Mouse (Mus musculus): ENCODE measurements around the gene Zfp62. TPM values are rescaled to one million over a fixed set of nuclear protein-coding genes. Genes with fewer than 3 reads are reported as not detected.

The Zfp62 gene
- polyA plus RNA-seq, 1 experiment from 2014 or later, result 41.7 TPM

DNA sequence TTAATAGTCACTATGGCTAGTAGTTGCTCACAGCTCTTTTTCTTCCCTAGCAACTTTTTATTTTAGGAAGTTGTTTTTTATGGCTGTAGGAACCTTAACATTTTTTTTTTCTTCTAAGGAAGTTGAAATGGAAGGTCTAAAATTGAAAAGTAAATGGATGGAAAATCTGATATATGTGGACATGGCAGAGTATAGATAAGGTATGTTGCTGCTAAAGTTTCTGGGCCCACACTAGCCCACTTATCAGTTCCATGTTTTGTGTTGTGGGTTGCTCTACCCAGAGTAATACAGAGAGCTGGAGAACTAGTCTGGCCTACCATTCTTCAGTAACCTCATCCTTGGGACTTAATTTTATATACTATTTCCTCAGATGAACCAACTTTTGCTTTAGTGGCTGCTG, 9.5 kb downstream of the Zfp62 start:
- no peaks in the 10 kb centered on the region for H3K27me3 ChIP-seq
- H3K9ac ChIP-seq, result no peak overlapping the region
- H3K27ac ChIP-seq, result no peak overlapping the region
- no peak for ATAC-seq (ENCODE audit: insufficient number of reproducible peaks, insufficient read depth, low FRiP score, low TSS enrichment, low read depth)
- H3K4me3 ChIP-seq, result no peak overlapping the region
- no peak overlapping the region for H3K4me2 ChIP-seq
- H3K36me3 ChIP-seq, result peaks cover 45% of the 10 kb centered on the region
- H3K9me3 ChIP-seq, result no peaks in the 10 kb centered on the region
- no peaks in the 10 kb centered on the region; the same call in 1 of the 2 replicates for H3K4me1 ChIP-seq

DNA sequence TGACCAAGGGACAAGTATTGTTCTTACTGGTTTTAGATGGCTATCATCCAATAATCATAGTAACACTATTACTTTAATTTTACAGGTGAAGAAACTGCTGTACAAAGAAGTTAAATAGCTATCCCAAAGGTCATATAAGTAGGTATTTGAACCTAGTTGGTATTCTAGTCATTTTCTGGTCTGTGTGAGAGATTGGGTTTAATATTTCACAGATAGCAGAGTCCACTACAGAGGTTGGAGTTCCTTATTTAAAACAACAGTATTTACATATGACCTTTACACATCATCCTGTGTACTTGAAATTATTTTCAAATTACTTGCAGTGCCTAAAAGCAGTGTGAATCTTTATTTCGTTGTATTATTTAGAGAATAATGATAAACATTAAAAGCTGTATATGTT, 10.4 kb downstream of the Zfp62 start:
- Histone ChIP-seq H3K36me3 (peaks cover 44% of the 10 kb centered on the region), H3K4me2 (no peak overlapping the region), H3K4me1 (no peaks in the 10 kb centered on the region; the same call in 1 of the 2 replicates), H3K27me3 (no peaks in the 10 kb centered on the region), H3K27ac (no peak overlapping the region), H3K9ac (no peak overlapping the region), H3K4me3 (no peak overlapping the region), H3K9me3 (no peaks in the 10 kb centered on the region)
- ATAC-seq (ENCODE audit: insufficient number of reproducible peaks, insufficient read depth, low FRiP score, low TSS enrichment, low read depth), result no peak
- WGBS, result 94% methylated on average over 1 of the region's 1 CpGs

DNA sequence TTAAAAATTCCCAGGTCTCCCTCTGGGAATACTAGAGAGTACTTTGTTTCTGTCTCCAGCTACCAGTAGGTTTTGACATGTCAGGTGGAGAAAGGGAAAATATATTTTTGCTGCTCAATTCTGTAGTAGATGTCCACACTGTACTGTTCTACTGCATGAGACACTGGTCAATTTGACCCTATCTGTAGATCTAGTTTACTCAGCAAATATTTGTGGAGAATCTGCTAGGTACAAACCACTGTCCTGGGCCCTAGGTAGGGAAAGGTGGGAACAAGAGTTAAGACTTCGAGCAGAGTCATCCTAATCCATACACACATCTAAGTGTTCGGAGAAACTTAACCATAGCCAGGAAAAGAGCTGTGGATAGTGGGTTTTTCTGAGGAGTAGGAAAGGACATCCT, 16.2 kb downstream of the Zfp62 start:
- Histone ChIP-seq H3K4me3 (no peak overlapping the region), H3K4me2 (no peak overlapping the region), H3K4me1 (no peaks in the 10 kb centered on the region), H3K9me3 (no peaks in the 10 kb centered on the region), H3K27me3 (no peaks in the 10 kb centered on the region), H3K36me3 (peaks cover 40% of the 10 kb centered on the region), H3K27ac (no peak overlapping the region), H3K9ac (no peak overlapping the region)
- no peak for ATAC-seq (ENCODE audit: insufficient number of reproducible peaks, insufficient read depth, low FRiP score, low TSS enrichment, low read depth)
- WGBS, result 97% methylated on average over 2 of the region's 2 CpGs

- Histone ChIP-seq H3K27ac (no peak overlapping the region), H3K27me3 (no peaks in the 10 kb centered on the region), H3K4me1 (no peaks in the 10 kb centered on the region), H3K36me3 (peaks cover 3% of the 10 kb centered on the region; the same call in 1 of the 2 replicates), H3K4me2 (no peak overlapping the region), H3K9ac (no peak overlapping the region), H3K9me3 (no peaks in the 10 kb centered on the region), H3K4me3 (no peak overlapping the region)
- ATAC-seq (ENCODE audit: insufficient number of reproducible peaks, insufficient read depth, low FRiP score, low TSS enrichment, low read depth), result no peak
- WGBS, result 59% methylated on average over 1 of the region's 1 CpGs
These were observed 21.4 kb downstream of the Zfp62 start for GRCm38 (mm10) chr11:49224455-49224854.

GRCm38 (mm10) chr11:49232781-49233180, 29.7 kb downstream of the Zfp62 start:
- no peak overlapping the region for H3K4me3 ChIP-seq
- H3K27ac ChIP-seq, result peak overlapping the region; percentile 58
- no peaks in the 10 kb centered on the region for H3K27me3 ChIP-seq
- H3K4me2 ChIP-seq, result no peak overlapping the region
- H3K9me3 ChIP-seq, result no peaks in the 10 kb centered on the region
- H3K36me3 ChIP-seq, result no peaks in the 10 kb centered on the region
- no peak overlapping the region for H3K9ac ChIP-seq
- ATAC-seq (ENCODE audit: insufficient number of reproducible peaks, insufficient read depth, low FRiP score, low TSS enrichment, low read depth), result no peak
- 42% methylated on average over 3 of the region's 3 CpGs for WGBS
- H3K4me1 ChIP-seq, result peaks cover 5% of the 10 kb centered on the region

DNA sequence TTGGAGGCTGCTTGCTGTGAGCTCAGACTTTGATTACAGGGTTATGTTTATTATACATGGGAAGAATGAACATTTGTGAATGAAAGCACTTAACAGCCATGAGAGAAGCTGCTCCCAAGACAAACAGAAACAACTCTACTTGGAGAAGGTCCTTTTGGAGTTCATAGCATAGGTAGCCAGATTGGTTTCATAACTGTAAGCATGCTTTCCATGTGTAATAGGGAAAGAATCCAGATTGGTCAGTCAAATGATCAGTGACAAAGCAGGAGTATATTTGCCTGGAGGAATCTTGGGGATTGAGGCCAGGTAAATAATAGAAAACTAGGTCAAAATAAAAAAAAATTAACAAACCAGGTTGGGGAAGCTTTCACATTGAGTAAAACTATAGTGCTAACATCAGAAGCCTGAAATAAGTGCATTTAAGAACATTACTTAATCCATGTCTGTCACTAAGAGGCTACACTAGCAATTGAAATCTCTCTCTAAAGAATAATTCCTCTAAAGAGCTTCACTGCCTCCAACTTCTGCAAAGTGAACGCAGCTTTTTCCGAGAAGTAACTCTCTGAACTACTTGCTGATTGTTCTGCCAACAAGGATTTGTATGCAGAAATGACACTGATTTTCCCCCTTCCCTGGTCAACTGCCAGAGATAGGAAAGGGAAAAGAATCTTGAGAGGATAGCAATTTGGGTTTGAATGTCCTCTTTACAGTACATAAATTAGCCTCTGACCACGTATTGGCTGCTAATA, 32.5 kb downstream of the Zfp62 start:
- H3K9me3 ChIP-seq, result no peaks in the 10 kb centered on the region
- H3K4me3 ChIP-seq, result no peak overlapping the region
- no peaks in the 10 kb centered on the region for H3K27me3 ChIP-seq
- no peak for ATAC-seq (ENCODE audit: insufficient number of reproducible peaks, insufficient read depth, low FRiP score, low TSS enrichment, low read depth)
- WGBS, result 65% methylated on average over 3 of the region's 3 CpGs
- H3K27ac ChIP-seq, result no peak overlapping the region
- no peaks in the 10 kb centered on the region for H3K36me3 ChIP-seq
- H3K4me2 ChIP-seq, result no peak overlapping the region
- peaks cover 5% of the 10 kb centered on the region for H3K4me1 ChIP-seq
- H3K9ac ChIP-seq, result no peak overlapping the region

DNA sequence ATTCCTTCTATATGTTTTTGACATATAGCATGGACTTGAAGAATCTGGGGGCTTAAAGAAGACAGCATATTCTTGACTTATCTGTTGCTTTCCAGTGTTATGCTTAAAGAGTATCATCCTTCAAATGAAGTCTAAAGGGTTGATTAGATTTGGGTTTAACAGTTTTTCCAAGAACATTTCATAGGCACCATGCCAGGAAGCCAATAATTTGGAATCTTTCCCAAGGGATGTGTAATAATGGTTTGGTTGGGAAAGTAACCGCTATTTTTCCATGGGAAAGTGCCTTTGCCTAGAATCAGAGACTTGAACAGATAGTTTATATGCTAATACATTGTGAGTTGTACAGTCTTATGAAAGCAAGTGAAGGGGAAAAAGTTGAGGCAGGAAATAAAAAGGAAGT, 33.8 kb downstream of the Zfp62 start:
- Histone ChIP-seq H3K9me3 (no peaks in the 10 kb centered on the region), H3K4me2 (no peak overlapping the region), H3K4me1 (peaks cover 5% of the 10 kb centered on the region), H3K9ac (no peak overlapping the region), H3K27me3 (no peaks in the 10 kb centered on the region), H3K27ac (no peak overlapping the region), H3K36me3 (no peaks in the 10 kb centered on the region), H3K4me3 (no peak overlapping the region)
- 69% methylated on average over 1 of the region's 1 CpGs for WGBS
- ATAC-seq (ENCODE audit: insufficient number of reproducible peaks, insufficient read depth, low FRiP score, low TSS enrichment, low read depth), result no peak

DNA sequence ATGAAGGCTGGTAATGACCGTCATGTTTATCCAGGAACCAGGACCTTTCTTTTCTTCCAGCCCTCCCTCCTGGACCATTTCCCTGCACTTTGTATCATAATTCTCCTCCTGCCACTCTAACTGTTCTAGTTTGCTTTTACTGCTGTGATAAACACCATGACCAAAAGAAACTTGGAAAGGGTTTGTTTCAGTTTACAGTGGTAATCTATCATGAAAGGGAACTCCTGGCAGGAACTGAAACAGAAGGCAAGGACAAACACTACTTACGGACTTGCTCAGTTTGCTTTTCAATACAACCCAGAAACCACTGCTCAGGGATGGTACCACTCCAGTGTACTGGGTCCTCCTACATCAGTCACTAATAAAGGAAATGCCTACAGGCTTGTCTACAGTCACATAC, 34.4 kb downstream of the Zfp62 start:
- no peak overlapping the region for H3K27ac ChIP-seq
- peaks cover under 1% of the 10 kb centered on the region for H3K4me1 ChIP-seq
- ATAC-seq (ENCODE audit: insufficient number of reproducible peaks, insufficient read depth, low FRiP score, low TSS enrichment, low read depth), result no peak
- WGBS, result 72% methylated on average over 2 of the region's 2 CpGs
- no peaks in the 10 kb centered on the region for H3K27me3 ChIP-seq
- H3K4me3 ChIP-seq, result no peak overlapping the region
- H3K4me2 ChIP-seq, result no peak overlapping the region
- H3K36me3 ChIP-seq, result no peaks in the 10 kb centered on the region
- H3K9ac ChIP-seq, result no peak overlapping the region
- no peaks in the 10 kb centered on the region for H3K9me3 ChIP-seq

DNA sequence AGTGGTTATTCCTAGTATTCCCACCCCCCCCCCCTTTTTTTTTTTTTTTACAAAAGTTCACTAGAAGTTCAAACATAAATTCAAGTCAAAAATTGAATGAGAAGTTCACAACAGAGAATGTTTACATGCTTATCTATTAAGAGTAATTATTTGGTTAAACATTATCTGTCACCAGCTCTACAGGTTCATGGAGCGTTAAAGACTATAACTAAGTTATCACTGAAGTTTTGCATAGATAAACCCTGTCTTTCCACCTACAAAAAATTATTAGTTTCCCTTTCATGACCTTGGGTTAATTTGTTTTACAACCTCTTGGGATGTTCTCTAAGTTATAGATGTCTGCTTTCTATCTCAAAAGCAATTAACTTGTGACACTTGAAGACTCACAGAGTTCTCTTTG, 37.2 kb downstream of the Zfp62 start:
- ATAC-seq (ENCODE audit: insufficient number of reproducible peaks, insufficient read depth, low FRiP score, low TSS enrichment, low read depth), result no peak

GRCm38 (mm10) chr11:49240874-49241273, 37.8 kb downstream of the Zfp62 start:
- ATAC-seq (ENCODE audit: insufficient number of reproducible peaks, insufficient read depth, low FRiP score, low TSS enrichment, low read depth), result no peak
- WGBS, result 80% methylated on average over 4 of the region's 4 CpGs
- no peaks in the 10 kb centered on the region for H3K27me3 ChIP-seq
- H3K4me3 ChIP-seq, result no peak overlapping the region
- H3K36me3 ChIP-seq, result no peaks in the 10 kb centered on the region
- peaks cover 17% of the 10 kb centered on the region for H3K4me1 ChIP-seq
- no peak overlapping the region for H3K4me2 ChIP-seq
- no peak overlapping the region for H3K9ac ChIP-seq
- no peaks in the 10 kb centered on the region for H3K9me3 ChIP-seq
- H3K27ac ChIP-seq, result no peak overlapping the region

More for the DNA sequence above, 37.2 kb downstream of the Zfp62 start:
- Histone ChIP-seq H3K36me3 (no peaks in the 10 kb centered on the region), H3K27ac (no peak overlapping the region), H3K4me1 (peaks cover 12% of the 10 kb centered on the region), H3K4me2 (no peak overlapping the region), H3K9ac (no peak overlapping the region), H3K9me3 (no peaks in the 10 kb centered on the region), H3K27me3 (no peaks in the 10 kb centered on the region), H3K4me3 (no peak overlapping the region)
- 86% methylated on average over 1 of the region's 1 CpGs for WGBS

DNA sequence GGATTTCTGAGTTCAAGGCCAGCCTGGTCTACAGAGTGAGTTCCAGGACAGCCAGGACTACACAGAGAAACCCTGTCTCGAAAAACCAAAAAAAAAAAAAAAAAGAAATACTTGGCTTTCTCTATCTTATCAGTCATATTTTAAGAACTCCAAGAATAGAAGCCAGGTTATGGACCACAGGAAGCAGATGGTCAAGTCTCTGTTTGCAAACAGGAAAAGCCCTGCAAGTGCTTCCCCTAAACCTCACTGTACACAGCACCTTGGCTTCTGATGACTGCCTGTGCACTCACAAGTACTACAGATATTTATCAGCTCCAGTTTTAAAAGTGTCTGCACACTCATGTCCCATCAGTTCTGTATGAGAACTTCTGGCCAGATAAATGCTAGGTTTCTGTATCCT, 38.4 kb downstream of the Zfp62 start:
- ATAC-seq (ENCODE audit: insufficient number of reproducible peaks, insufficient read depth, low FRiP score, low TSS enrichment, low read depth), result no peak

DNA sequence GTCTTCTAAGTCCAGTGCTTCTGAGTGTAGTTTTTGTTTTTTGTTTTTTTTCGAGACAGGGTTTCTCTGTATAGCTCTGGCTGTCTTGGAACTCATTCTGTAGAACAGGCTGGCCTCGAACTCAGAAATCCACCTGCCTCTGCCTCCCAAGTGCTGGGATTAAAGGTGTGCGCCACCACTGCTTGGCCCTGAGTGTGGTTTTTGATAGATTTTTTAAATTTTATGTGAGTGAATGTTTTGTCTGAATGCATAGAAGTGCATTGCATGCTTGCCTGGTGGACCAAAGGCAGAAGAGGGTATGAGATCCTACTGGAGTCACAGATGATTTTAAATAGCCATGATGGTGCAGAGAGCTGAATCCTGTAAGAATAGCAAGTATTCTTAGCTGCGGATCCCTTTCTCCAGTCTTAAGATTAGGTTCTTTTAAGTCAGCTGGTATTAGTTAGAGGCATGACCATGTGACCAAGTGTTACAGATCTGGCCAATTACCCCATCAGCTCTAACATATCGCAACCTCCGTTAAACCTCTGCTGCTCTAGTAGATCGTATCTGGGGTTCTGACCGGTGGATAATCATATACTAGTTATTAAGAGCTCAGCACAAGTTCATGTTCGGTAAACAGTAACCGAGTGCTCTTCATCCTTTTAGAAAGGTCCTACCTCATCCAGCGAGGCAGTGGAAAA, 40.0 kb downstream of the Zfp62 start:
- Histone ChIP-seq H3K9me3 (no peaks in the 10 kb centered on the region), H3K27me3 (no peaks in the 10 kb centered on the region), H3K9ac (peak overlapping the region; percentile 70), H3K4me1 (peaks cover 19% of the 10 kb centered on the region), H3K4me3 (peak overlapping the region; percentile 53), H3K27ac (peak overlapping the region; percentile 97), H3K4me2 (peak overlapping the region; percentile 62), H3K36me3 (no peaks in the 10 kb centered on the region)
- WGBS, result 21% methylated on average over 11 of the region's 11 CpGs
- ATAC-seq (ENCODE audit: insufficient number of reproducible peaks, insufficient read depth, low FRiP score, low TSS enrichment, low read depth), result no peak

More for the DNA sequence above, 38.4 kb downstream of the Zfp62 start:
- WGBS, result 78% methylated on average over 1 of the region's 1 CpGs
- H3K27ac ChIP-seq, result no peak overlapping the region
- no peak overlapping the region for H3K4me3 ChIP-seq
- no peak overlapping the region for H3K9ac ChIP-seq
- no peak overlapping the region for H3K4me2 ChIP-seq
- peaks cover 19% of the 10 kb centered on the region for H3K4me1 ChIP-seq
- no peaks in the 10 kb centered on the region for H3K9me3 ChIP-seq
- H3K36me3 ChIP-seq, result no peaks in the 10 kb centered on the region
- no peaks in the 10 kb centered on the region for H3K27me3 ChIP-seq

Measured in embryonic facial prominence, embryonic 13.5 days (tissue).